Mouse (Mus musculus): Measurements from ENCODE around the gene Nae1. TPM values are rescaled to one million over a fixed set of nuclear protein-coding genes. Genes with fewer than 3 reads are reported as not detected.
"Not testable (repeated sequence)": the region's sequence is repeated elsewhere in the genome, so short reads cannot be mapped to it uniquely, and the experiment has no call there.

The Nae1 gene
- total RNA-seq (2021), result 10 to 100 TPM; 43.5 to 49.6 TPM

DNA sequence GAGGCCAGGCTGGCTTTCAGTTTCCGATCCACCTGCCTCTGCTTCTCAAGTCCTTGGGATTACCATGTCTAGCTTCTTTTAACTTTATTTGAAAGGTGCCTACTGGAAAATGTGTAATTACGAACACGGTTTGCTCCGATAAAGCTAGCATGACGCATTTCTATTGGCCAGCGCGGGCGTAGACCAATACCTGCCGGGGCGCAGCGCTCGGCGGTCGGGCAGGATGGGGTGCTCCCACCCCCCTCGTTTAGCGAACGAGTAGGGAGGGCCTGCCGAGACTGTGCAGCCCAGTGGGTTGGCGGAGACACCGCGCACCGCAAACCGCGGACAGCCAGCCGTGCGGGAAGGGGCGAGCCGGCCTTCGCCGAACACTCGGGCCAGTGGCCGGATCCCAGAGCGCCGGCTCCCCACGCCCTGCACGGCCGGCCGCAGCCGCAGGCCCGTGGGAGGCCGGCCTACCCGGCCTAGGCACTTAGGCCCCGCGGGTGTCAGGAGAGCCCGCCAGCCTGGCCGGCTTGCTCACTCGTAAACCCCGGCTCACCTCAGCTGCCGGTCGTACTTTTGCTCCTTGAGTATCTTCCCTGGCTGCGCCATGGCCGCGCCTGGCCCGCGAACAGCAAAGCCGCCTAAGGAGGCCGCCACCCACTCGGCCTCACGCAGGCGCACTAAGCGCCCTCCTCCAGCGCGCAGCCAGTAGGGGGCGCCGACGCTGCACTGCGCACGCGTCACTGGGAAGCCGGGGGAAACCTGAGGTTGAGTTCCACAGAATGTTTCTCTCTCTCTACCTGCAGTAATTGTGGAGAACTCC lies at the start of gene Nae1, which contains the start of gene Car7:
TSS of gene Nae1 (minus strand) at position 667 of the 808 bp plus-strand sequence.
TSS of gene Car7 (plus strand) at position 719 of the 808 bp plus-strand sequence.
- peak; percentile 93 to 94 for DNase-seq (ENCODE audit: low spot score in 2 of 2)
- intact Hi-C loops (cut with DNase I), result loop anchor here (5.0 to 10.0 kb wide), 2 partner anchors 33 to 89 kb away; partner anchors contain the start of gene Dync1li2

DNA sequence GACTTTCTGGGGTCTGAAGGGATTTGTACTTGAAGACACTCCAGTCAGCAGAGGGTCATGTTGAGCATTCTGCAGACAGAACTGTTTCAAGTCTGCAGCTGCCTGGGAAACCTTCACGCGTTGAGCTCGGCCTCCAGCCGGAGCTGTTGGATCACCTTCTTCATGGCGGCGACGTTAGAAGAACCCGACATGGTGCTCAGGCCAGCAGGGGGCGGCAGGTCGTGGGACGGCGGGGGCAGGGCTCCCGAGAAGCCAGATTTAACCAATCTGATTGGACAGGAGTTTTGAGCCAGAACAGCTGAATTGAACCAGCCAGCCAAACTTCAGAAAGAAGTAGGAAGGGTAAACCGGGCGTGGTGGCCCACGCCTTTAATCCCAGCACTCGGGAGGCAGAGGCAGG lies 43.2 kb upstream of the Nae1 start:
- intact Hi-C loops (cut with DNase I); DNase-seq (ENCODE audit: low spot score in 2 of 2): not testable (repeated sequence)

DNA sequence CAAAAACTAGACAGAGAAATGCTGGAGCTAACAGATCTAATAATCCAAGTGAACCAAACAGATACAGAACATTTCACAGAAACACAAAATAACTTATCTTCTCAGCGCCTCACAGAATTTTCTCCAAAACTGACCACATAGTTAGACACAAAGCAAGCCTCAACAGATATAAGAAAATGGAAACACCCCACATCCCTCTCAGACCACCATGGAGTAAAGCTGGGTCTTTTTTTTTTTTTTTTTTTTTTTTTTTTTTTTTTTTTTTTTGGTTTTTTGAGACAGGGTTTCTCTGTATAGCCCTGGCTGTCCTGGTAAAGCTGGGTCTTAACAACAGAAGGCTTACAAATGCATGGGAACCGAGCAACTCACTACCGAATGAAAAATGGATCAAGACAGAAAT lies 42.4 kb upstream of the Nae1 start:
- DNase-seq (ENCODE audit: low spot score in 2 of 2), result no peak
- intact Hi-C loops (cut with DNase I), result no loop called here

DNA sequence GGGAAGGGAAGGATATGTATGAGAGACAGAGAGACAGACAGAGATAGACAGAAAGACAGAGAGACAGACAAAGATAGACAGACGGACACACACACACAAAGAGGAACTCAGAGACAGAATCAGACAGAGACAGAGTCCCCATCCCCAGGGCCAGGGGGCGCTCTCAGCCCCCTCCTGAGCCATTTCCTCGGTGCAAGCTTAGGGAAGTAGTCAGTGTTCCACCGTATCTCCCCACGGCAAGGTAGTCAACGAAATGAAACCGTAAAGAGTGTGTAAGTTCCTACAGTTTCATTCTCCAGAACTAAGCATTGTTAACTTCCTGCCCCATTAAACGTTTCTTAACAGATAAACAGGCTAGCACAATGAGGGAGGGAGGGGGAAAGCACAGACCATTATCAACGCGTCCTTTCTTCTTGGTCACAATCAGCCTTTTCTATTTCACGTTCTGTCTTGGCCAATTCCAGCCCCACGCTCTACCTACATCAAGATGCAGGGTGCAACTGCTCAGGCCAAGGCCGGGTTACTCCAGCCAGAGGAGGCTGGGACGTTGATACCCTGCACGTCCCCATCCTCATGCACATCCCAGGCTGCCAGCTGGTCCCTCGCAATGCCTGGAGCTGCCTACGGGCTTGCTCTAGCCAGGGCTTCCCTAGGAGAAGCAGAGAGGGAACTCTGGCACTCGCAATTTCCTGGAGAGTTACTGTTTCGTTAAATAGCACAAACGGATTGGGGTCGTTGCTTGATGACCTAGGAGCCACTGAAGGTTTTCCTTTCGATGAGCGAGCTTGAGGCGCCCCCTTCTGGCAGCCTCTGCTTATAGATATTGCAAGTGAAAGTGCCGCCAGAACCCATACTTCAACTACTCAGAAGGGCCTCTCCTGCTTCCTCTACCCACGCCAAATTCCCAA lies 36.3 kb upstream of the Nae1 start:
- intact Hi-C loops (cut with DNase I), result loop anchor here (5.0 kb wide), 1 partner anchor 228 kb away; no protein-coding TSS in a partner anchor
- peak; percentile 75 to 81 for DNase-seq (ENCODE audit: low spot score in 2 of 2)

DNA sequence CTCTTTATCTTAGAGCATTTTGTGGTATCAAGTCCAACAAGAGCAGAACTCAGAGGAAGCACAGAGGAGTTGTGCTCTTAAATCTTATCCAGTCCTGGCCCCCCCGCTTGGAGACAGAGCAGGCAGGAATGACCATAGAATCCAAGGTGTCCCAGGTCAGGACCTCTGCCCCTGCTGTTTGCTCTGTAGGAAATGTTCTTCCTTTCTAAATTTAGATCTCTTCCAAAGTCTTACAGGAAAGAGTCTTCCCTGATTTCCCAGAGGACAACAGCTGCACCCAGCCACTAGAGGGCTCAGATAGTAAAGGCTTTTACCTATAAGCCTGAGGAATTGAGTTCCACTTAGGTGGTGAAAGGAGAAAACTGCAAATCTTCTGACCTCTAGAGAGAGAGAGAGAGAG lies 35.1 kb upstream of the Nae1 start:
- intact Hi-C loops (cut with DNase I), result loop anchor here (5.0 kb wide), 1 partner anchor 37 kb away; the partner anchor contains the start of genes Car7 and Nae1
- no peak for DNase-seq (ENCODE audit: low spot score in 2 of 2)

DNA sequence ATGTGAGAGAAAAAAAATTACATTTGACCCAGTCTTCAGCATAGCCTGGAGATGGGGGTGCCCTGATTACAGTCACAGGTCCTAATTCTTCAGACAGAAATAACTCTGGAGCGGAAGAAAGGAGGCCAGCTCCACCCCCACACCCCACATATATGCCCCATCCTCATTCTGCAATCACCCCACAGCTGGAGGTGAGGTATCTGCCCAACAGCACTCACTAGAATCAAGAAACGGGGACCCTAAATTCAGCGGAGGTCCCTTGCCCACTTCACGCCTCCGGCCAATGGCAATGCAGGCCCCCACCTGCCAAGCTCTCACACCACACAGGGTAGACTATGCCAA lies 31.0 kb upstream of the Nae1 start:
- DNase-seq (ENCODE audit: low spot score in 2 of 2), result no peak
- intact Hi-C loops (cut with DNase I), result loop anchor here (5.0 kb wide), 1 partner anchor 33 kb away; the partner anchor contains the start of genes Car7 and Nae1

DNA sequence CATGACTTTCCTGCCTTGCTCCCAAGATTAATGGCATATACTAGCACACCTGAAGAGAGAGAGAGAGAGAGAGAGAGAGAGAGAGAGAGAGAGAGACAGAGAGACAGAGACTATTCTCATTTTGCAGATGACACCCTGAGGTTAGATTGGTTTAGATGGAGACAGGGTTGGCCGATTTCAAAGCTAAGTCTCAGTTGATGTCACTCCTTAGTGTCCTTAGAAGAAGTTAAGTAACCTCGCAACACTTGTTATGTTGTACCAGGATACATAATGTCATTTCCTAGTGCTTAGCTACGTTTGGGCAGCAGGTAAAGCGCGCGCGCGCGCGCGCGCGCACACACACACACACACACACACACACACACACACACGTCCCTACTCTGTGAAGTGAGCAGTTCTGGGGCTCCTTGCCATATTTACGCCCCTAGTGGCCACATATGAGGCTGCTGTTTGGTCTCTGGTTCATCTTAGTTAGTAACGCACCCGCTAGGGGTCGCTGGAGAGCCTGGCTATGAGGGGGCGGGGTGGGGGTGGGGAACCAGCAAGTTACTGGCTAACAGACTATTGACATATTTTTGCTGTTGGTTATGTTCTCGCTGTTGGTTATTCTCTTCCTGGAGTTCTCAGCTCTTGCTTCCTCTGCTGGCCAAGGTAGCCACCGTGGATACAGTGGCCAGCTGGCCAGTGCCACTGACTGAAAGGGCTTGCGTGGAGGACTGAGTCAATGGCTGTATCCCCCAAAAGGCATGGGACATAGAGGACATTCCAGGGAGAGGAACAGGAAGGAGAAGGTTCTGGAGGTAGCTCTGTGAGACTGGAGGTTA lies 30.4 kb upstream of the Nae1 start:
- intact Hi-C loops (cut with DNase I), result loop anchor here (5.0 kb wide), 1 partner anchor 33 kb away; the partner anchor contains the start of genes Car7 and Nae1
- DNase-seq (ENCODE audit: low spot score in 2 of 2), result peak; percentile 74 to 76

DNA sequence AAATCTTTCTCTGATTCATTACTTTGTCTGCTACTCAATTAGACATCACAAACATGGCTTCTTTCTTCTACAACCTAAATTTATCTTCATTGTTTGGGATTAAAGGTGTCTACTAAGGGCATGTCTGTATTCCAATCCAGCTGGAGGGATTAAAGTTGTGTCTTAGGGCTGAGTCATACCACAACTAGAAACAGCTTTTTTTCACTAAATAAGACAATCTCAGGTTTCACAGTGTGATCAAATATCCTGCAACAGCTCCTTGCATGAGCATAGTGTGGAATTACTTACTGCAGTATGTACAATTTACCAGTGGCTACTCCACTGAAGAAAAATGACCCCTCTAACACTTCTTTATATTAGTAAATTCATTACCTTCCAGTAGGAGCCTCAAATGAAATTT lies 26.3 kb upstream of the Nae1 start:
- DNase-seq (ENCODE audit: low spot score in 2 of 2), result no peak
- intact Hi-C loops (cut with DNase I), result no loop called here

DNA sequence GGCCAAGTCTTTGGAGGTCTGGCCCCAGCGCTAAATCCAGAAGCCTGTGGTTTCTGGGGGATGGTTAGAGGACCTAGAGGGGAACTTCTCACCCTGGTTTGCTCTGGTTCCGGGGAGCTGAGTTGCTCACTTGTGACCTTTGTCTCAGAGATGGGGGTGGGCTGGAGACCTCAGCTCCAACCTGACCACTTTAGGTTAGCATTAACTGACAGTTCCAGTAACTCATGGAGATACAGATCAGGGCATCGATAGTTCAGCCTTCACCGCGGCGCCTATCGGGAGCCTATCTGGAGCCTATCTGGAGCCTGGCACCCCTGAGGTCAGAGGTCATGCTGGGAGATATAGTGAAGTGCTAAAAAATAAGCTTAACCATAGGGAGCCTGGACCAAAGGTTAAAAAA lies 22.8 kb upstream of the Nae1 start:
- intact Hi-C loops (cut with DNase I), result no loop called here
- DNase-seq (ENCODE audit: low spot score in 2 of 2), result no peak

DNA sequence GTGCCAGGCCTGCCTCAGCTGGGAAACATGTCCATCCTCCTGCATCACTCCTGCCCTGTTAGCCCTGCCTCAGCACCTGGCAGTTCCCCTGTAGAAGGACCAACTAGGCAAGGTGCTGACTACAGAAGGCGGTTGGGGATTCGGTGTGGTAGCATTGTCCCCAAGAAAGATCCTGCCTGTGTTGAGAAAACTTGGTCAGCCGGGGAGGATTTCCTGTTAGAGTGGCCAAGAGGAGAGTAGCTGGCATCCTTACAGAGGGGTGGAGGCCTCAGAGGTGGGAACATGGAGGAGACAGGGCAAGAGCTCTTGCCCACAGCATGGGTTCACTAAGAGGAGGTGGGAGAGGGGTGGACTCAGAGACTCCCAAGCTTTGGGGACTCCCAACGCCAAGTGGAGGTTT lies 20.8 kb upstream of the Nae1 start:
- no peak for DNase-seq (ENCODE audit: low spot score in 2 of 2)
- intact Hi-C loops (cut with DNase I), result no loop called here

DNA sequence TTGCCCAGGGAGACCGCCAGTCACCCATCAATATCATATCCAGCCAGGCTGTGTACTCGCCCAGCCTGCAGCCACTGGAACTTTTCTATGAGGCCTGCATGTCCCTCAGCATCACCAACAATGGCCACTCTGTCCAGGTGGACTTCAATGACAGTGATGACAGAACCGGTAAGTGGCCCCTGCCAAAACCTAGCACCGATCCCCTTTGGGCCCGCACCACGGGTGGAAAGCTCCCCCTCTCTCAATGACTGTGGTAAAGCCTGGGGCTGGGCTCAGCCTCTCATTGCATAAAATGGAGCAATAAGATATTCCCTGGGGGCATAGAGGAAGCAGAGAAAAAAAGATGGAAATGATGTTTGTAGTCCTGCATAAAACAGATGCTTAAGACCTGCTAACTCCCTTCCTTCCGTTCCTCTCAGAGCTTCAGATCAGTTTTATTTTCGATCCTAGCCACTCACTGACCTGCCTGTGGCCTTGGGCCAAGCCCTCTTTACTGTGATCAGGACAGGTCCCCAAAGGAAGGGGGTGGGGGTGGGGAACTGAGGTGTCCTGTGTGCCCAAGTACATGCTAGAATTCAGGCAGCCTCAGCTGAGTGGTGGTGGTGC lies 9.1 kb upstream of the Nae1 start:
- intact Hi-C loops (cut with DNase I), result no loop called here
- no peak for DNase-seq (ENCODE audit: low spot score in 2 of 2)

DNA sequence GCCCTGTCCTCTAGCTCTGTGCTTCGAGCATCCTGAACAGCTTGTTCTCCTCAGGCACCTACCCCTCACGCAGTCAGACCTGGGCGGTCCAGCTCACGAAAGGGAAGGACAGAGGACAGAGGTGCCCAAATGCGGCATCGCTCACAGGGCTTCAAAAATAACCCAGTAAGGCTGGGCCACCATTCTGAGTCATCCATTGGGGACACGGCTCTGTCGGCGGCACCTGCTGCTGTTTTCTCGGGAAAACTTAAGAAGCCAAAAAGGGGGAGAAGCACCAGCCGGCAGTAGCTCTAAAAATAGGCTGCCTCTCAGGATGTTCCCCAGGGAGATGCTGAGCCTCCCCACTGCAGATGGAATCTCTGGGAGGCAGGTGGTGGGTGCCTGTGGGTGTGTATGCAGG lies 7.7 kb upstream of the Nae1 start:
- peak; percentile 84 to 87 for DNase-seq (ENCODE audit: low spot score in 2 of 2)
- intact Hi-C loops (cut with DNase I), result no loop called here

DNA sequence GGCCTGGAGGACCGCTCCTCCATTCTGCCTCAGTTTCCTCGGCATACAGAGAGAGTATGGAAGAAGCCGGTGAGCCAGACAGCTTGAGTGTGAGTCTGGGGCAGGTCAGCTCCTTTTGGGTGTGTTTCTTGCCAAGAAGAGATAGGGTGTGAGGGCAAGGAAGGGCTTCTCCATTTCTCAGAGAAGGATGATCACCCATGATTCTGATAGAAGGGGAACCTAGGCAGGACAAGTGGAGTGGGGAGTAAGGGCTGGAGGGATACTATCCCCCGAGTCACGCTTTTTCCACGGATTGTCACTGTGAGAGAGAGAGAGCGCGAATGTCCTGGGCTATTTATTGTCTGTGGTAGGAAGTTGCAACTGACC lies 7.1 kb upstream of the Nae1 start:
- DNase-seq (ENCODE audit: low spot score in 2 of 2), result no peak
- intact Hi-C loops (cut with DNase I), result no loop called here

DNA sequence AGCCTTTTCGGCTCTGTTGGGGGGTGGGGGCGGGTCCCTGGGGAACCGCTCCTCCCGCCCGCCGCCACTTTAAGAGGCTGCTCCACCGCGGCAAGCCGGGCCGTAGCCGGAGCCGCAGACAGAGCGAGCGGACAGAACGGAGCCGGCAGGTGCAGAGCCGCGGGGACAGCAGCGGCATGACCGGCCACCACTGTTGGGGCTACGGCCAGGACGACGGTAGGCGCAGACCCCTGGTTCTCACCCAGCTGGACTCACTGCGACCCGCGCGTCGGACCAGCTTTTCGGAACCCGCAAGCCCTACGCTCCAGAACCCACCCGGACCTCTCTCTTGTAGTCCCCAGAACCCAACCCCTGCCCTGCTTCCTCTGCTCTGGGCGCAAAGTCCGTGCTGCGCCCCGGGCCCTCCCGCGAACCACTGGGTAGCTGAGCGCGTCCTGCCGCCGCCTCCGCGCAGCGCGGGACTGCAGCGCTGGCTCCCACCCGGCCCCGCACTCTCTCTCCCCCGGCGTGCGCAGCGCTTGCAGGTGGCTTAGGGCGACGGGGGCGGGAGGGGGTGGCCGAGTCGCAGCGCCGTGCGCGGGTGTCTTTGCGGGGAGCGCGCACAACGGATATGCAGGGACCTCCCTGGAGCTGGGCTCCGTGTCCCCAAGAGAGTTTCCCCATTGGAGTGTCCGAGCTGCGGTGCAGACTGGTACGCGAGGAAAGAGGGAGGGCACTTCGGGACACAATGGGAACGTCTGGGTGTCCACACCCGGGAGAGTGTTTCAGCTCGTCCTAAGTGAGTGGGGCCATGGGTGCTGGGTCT lies 6.5 kb upstream of the Nae1 start:
- DNase-seq (ENCODE audit: low spot score in 2 of 2), result peak; percentile 69 to 78
- intact Hi-C loops (cut with DNase I), result no loop called here

DNA sequence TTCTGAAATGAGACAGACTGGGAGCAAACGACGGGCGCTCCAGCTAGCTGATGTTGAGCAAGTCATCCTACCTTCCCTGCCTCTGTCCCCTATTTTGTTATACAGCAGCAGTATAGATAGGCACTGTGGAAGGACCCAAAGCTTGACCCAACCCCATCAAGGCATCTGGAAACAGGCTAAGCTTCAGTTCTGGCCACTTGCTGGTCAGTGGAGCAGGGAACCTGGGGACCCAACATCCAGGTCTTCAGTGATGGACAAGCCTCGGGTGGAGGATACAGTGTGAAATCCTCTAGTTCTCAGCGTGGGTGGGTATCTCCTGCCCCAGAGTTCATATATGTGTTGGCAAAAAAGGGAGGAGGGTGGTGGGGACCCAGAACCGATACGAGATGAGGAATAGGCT lies 5.8 kb upstream of the Nae1 start:
- DNase-seq (ENCODE audit: low spot score in 2 of 2), result no peak
- intact Hi-C loops (cut with DNase I), result no loop called here

DNA sequence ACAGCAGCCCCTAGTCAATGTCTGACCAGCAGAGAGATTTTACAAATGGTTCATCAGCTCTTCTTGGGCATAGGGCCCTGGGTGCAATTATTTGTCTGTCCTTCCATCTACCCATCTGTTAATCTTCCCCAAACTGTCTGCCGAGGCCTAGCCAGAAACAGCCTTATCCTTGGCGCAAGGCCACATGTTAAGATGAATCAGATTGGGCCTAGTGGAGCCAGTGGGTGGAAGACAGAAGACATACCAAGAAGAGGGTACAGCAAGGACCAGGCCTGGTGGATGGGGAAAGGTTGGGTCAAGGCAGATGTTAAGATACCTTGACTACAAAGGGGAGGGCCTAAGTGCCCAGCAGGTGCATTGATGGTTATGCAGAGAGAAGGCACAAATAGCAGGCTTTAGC lies 5.1 kb upstream of the Nae1 start:
- DNase-seq (ENCODE audit: low spot score in 2 of 2), result peak; percentile 52 to 59
- intact Hi-C loops (cut with DNase I), result loop anchor here (10.0 kb wide), 1 partner anchor 95 kb away; the partner anchor contains the start of gene Dync1li2

DNA sequence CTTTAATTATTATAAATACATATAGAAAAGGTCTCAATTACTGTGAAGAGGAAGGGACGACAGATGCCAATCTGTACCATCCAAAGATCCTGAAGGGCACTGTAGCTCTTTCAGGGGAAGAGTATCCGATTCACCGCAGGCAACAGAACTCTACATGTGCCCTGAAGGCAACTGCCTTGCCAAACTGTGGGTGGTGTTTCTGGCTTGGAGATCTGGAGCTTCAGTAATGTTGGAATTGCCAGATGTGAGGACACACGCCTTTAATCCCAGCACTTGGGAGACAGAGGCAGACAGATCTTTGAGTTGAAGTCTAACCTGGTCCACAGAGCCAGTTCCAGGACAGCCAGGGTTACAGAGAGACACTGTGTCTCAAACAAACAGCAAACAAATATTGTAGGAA lies 4.5 kb upstream of the Nae1 start:
- intact Hi-C loops (cut with DNase I), result loop anchor here (10.0 kb wide), 1 partner anchor 94 kb away; the partner anchor contains the start of gene Dync1li2
- DNase-seq (ENCODE audit: low spot score in 2 of 2), result no peak

DNA sequence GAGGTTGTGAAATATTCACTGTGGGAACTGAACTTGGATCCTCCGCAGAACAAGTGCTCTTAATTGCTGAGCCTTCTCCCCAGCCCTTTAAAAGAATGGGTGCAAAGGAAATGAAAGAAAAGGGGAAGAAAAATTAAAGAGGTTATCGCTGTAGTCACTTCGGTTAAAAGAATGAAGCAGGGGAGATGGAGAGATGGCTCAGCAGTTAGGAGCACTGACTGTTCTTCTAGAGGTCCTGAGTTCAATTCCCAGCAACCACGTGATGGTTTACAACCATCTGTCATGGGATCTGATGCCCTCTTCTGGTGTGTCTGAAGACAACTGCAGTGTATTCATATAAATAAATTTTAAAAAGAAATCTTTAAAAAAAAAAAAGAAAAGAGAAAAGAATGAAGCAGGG lies 1.6 kb upstream of the Nae1 start:
- no peak for DNase-seq (ENCODE audit: low spot score in 2 of 2)
- intact Hi-C loops (cut with DNase I), result loop anchor here (10.0 kb wide), 1 partner anchor 91 kb away; the partner anchor contains the start of gene Dync1li2

Measured in left cerebral cortex, postnatal 36 days (tissue).